Mouse (Mus musculus) gastrocnemius, adult 18-20 months (tissue): ENCODE data around the gene Fstl1. TPM values are rescaled to one million over a fixed set of nuclear protein-coding genes. Genes with fewer than 3 reads are reported as not detected.

Experiments used
- DNase-seq: peaks from one replicate; pipeline ENCODE4 v3.0.0; 2021; ENCODE audit warnings: low spot score
- total RNA-seq, 2 experiments: library from RNA; stranded (reverse); gene quantifications; 2 replicates each; pipeline ENCODE4 v1.2.3; 2021

Fstl1 gene
- total RNA-seq, 2 experiments from 2014 or later, result 25.3 to 36.5 TPM

DNA sequence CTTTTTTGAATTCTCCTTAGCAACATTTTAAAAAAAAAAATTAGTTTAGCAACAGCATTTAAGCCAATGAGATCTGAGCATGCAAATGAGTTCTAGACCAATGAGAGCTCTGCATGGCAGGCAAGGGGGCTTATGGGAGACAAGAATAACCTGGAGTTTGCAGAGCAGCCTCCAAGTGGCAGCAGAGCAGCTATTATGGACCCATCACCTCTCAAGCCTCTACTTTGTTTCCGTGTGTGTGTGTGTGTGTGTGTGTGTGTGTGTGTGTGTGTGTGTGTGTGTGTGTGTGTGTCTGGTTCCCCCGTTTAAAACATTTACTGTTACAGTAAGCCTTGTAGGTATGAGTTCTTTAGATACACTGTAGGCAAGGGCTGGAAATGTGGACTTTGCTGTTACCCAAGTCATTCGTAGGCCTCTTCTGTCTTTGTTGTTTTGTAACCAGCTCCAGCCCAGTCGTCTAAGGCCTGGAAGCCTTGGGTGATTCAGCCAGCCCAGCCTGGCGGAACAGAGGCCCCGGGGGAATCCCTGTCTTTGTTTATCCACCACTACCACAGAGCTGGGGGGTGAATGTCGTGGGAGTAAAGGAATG, 37.8 kb downstream of the Fstl1 start:
- peak; percentile 58 for DNase-seq

DNA sequence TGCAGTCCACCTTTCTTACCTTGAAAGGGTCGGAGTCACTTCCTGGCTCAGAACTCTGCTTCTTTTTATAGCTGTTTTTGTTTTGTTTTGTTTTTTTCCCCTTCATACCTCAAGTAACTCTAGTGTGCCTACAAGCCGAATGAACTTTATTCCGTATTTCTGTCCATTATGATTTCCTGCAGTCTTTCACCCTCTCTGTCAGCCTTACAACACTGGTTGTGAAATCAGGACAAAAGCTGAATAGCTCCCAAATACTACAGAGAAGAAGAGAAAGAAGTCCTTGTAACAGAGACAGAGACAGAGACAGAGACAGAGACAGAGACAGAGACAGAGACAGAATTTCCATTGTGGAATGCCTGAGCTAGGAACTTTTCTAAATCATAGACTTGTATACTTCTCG, 41.3 kb downstream of the Fstl1 start:
- no peak for DNase-seq

DNA sequence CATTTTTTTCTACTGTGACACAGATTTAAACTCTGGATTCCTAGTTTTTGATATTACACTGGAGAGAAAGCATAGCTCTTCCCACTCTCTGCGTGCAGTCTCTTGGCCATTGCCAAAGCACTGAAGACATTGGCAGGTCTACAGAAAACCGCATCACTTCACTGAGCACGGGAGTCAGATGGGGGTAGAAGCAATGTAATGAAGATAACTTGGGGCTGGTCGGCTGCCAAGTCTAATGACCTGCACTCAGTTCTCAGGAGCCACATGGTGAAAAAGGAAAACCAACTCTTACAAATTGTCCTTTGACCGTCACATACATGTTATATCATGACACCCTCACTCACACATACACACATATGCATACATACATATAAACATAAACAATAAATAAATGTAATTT, 47.3 kb downstream of the Fstl1 start:
- DNase-seq, result no peak

DNA sequence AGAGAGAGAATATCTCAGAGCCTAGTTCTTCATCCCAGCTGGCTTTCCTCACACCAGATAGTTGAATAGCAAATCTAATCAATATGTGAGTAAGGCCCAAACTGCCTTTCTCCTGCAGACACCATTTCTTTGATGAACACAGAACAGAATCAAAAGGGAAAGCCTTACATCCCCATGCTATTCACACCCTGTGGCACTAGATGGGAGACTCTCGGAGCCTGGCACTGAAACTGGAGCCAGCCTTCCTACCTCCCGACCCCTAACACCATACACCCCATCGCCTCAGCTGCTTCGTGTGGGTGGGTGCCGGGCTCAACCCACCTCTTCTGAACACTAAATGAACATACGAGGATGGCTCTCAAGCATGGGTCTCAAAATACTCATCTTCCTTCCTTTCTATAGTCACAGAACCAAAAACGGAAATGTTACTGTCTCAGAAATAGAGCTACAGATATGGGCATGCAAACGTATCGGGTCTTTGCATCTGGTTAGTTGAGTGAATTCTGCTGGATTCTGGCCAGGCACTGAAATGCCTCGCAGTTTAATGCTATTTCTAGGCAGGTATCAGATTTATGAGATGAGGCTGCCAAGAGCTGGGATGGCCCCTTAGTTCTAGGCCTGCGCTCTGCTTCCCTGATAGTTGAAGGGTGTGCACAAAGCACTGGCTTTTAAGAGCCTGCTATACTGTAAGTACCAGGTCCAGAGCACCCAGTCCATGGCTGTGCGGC, 48.3 kb downstream of the Fstl1 start:
- no peak for DNase-seq

DNA sequence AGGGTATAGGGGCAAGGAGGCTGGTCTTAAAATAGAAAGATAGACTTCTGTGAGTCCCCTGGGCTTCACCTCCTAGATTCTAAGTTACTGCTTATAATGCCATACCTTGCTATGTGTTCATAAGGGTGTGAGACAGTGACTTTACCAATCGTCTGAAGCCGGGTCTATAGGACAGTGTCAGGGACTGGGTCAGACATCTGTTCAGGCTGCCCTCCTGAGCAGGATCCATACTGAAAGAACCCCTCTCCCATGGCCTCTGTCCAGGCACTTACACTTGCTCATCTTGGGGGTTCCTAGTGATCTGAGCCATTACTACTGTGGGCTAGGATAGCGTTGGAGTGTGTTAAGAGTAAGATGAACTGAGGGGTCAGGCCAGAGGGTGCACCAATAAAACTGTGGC, 49.6 kb downstream of the Fstl1 start:
- no peak for DNase-seq

- no peak for DNase-seq
Measured at GRCm38 (mm10) chr16:37831041-37831440, 54.4 kb downstream of the Fstl1 start.

DNA sequence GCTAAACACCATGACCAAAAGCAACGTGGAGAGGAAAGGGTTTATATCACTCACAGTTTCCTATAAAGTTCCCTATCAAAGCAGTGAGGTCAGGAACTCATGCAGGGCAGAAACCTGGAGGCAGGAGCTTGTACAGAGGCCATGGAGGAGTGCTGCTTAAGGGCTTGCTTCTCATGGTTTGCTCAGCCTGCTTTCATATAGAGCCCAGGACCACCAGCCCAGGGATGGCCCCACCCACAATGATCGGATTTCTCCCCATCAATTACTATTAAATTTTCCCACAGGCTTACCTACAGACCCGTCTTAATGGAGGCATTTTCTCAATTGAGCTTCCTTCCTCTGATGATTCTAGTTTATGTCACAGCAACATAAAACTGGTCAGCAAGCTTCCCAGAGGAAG, 60.9 kb downstream of the Fstl1 start:
- DNase-seq, result no peak

- no peak for DNase-seq
Measured at GRCm38 (mm10) chr16:37842439-37842838, 65.8 kb downstream of the Fstl1 start.

- no peak for DNase-seq
Measured at GRCm38 (mm10) chr16:37843740-37844139, 67.1 kb downstream of the Fstl1 start.

DNA sequence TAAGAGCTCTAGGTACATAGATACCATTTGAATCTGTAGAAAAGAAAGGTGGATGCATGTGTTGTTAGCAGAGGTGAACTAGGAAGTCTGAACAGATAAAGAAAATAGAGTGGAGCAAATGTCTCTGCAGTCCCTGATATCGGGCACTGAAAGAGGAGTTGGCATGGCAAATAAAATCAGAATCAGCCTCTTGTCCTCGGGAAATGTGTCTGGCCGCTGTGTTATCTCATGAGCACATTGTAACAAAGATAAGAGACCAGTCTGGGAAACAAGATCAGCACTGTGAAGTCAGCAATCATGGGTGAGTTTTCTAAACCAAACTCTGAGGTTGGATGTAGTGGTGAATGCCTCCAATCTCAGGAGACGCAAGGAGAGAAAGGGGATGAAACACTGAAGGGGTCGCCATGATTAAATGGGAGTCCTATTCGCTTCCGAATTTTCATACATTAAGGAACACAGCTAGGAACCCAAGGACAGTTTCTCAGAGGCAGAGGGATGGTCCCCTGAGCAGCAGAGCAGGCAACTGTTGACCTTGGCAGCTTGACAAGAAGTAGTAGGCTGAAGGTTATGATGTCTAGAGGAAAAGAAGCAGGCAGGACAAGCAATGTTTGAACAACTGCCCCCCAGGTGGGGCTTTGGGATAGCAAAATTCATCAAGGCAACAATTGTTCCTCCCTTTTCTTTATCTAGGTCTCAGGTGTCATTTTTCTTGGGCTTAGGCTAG, 68.7 kb downstream of the Fstl1 start:
- no peak for DNase-seq

DNA sequence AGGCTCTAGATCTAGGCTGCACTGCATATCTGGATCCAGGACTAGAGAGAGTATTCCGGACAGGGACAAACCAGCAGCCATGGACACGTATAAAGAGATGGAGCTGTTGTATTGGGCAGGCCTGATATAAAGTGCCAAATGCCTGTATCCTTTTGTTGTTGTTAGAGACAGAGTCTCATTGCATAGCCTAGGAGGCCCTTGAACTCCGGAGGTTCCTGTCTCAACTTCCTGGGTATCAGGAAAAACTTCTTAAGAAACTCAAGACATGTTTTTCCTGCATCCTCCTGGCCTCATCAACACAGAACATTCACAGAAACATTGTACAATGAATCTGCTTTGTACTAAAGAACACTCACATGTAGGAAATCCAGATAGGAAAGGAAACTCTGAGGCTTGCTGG, 70.4 kb downstream of the Fstl1 start:
- DNase-seq, result no peak

DNA sequence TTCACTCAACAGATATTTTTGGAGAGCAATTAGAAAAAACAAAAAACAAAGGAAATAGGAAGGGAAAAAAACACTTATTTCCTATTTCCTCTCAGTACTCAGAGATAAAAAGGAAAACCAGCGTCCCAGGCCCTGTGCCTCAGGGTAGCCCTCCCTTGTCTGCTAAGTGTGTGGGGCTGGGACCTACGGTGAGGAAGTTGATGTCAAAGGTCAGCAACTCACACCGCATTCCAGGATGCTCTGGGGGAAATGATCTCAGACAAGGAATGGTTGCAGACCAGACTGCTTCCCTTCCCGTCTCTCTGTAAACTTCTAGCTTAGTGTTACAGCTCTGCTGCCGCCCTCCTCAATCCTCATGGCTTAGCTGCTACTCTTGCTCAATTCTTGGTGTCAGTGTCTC, 74.7 kb downstream of the Fstl1 start:
- peak; percentile 21 for DNase-seq

DNA sequence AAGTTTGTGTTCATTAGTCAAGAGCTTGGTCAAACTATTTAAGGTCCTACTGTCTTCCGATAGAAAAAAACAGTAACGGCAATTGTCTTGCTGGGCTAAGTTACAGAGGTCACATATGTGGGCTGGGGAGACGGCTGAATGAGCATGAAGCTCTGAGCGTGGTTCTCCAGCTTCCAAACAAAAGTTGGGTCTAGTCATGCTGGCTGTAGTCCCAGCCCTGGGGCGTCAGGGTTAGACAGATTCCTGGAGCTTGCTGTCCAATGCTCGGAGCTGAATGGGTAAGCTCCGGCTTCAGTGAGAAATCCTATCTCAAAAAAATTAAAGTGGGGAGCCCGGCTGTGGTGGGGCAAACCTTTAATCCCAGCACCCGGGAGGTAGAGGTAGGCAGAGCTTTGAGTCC, 76.6 kb downstream of the Fstl1 start:
- no peak for DNase-seq

- DNase-seq, result no peak
Measured at GRCm38 (mm10) chr16:37854054-37854453, 77.4 kb downstream of the Fstl1 start.

- DNase-seq, result no peak
Measured at GRCm38 (mm10) chr16:37854593-37854992, 77.9 kb downstream of the Fstl1 start.

GRCm38 (mm10) chr16:37855583-37855982, 78.9 kb downstream of the Fstl1 start:
- no peak for DNase-seq

GRCm38 (mm10) chr16:37856327-37856726, 79.7 kb downstream of the Fstl1 start:
- DNase-seq, result no peak

DNA sequence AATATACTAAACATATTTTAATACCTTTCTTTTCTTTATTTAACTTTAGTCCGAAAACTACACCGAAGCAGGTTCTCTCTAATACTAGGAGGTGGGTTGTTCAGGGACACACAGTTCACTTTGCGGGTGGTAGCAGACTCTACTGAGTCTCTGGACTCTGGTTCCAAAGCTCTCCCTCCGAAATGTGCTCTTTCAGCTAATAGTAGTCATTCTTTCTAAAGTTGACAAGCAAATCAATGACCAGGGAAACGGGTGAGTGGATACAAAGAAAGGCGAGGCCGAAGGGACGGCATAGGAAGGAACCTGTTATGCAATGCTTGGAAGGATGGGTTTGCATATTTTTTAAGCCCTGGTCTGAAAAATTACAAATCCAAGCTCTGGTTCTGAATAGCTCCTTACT, 80.8 kb downstream of the Fstl1 start:
- DNase-seq, result no peak

DNA sequence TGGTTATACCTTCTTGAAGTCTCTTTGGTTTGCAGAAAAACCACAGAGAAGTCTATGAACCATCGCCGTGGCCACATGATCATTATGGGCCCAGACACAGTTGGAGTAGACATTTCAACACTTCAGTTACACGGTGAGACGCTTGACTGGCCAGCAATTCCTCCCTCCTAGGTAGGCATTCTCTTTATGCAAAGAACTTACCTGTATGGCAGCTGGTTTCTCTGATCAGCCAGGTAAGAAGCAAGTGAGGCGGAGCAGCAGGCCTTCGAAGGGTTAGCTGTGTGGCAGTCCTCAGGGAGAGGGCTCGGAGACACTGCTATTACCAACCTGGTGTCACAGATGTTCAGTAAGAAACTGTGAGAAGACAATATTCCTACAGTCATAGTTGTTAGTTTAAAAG, 83.5 kb downstream of the Fstl1 start:
- DNase-seq, result no peak

DNA sequence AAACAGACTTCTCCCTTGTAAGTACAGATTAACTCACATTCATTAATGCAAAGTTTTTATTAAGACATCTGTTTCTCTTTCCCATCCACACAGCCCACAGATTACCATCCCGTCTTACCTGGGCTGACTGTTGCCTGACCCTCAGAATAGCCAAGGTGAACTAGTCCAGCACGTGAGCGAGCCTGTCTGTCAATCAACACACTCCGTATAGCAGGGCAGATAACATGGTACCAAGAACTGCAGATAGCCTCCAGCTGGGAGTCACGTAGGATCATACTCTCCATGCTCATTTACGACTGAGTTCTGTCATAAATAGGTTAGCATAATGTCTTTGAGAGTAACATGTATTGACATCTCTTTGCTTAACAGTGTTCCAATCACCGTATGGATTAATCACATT, 84.4 kb downstream of the Fstl1 start, which contains the start of gene Gm36028:
Gm36028 (minus strand) TSS at position 118 of the 400 bp plus-strand sequence.
- no peak for DNase-seq

- no peak for DNase-seq
Measured at GRCm38 (mm10) chr16:37863876-37864275, 87.2 kb downstream of the Fstl1 start.

DNA sequence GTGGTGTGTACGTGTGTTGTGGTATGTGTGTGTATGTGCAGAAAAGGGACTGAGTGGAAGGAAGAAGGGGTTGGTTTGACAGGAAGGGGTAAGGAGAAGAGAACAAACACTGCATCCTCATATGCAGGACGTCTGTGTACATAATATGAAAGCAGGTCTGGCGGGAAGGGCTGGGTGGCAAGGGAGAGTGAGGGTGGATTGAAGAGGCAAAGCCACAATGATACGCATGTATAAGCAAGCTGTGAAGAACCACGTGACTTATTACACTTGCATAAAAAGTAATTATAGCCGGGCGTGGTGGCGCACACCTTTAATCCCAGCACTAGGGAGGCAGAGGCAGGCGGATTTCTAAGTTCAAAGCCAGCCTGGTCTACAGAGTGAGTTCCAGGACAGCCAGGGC, 89.2 kb downstream of the Fstl1 start:
- no peak for DNase-seq
